Mouse (Mus musculus): ENCODE data around the gene Krt84. TPM values are rescaled to one million over a fixed set of nuclear protein-coding genes. Genes with fewer than 3 reads are reported as not detected.

Krt84 gene
- total RNA-seq, 2 experiments from 2014 or later = not detected

DNA sequence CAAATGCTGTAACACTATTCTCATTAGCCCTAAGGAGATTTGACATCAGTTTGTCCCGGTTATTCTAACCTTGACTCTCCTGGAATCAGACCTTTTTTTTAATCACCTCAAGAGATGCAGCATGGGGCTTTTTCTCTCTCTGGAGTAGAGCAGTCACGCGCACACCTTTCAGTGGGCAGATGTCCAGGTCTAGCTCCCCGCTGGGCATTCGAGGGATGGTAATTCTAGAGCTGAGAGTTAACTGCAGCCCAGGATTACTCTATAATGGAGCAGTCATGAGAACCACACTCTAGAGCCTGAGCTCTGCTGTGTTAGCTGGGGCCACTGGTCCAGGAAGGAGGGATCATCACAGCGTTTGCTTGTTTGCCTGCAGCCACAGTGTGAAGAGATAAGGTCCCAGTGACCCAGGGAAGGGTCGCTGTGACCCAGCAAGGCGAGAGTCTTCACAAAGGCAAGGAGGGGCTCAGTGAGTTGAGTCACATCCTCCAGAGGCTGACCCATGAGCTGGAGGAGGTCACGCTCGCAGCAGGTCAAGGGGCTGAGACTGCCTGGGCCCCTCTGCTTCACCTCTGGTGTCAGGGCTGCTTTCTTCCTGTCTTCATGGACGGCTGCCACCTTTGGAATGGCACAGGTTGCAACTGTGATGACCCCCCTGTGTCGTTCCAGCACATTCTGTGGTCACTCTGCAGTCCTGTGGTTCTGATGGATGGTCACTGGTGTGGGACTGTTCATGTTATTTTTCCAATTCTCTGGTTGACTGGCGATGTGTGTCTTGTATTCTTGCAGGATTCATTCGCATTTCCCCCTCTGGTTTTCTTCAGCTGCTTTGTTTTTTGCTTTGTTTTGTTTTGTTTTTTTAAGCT is 25.5 kb downstream of the Krt84 start:
- DNase-seq (ENCODE audit: low spot score) = no peak
- intact Hi-C loops (cut with DNase I) = no loop called here

DNA sequence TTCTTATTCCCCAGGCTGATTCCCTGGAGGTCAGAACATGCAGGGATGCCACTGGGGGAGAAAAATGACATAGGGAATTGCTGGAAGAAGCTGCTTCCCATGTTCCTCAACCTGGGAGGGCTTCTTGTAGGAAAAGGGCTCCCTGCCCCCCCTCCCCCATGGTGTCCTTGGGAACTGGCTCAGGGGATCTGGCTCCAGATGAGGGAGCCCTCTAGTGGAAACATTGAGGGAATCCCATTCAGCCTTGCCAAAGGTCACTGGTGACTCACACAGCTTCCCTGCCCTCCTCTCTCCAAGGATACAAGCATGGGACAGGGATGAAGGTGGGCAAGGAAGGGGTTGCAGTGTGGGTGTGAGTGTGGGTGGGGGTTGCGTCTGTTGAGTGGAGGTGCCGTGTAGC is 35.4 kb downstream of the Krt84 start:
- DNase-seq (ENCODE audit: low spot score) = no peak

DNA sequence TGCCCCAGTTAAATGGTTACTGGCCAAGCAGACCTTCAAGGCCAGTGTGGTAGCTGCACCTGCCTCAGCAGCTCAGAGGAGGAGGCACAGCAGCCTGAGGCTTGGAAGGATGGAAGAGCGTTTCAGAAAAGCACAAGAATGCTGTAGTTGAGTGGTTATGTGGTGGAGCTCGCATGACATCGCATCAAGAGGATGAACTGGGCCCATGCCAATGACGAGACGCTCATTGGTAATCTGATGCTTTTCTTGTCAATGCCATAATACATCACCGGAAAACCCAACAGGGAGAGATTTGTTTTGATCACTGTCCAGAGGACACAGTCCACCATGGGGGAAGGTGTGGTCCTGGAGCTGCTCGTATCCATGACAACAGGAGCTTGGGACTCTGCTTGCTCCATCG is 37.4 kb downstream of the Krt84 start:
- no peak for DNase-seq (ENCODE audit: low spot score)

More for the DNA sequence above, 35.4 kb downstream of the Krt84 start:
- intact Hi-C loops (cut with DNase I) = loop anchor here (2.0 kb wide), 1 partner anchor 158 kb away; no protein-coding TSS in a partner anchor

DNA sequence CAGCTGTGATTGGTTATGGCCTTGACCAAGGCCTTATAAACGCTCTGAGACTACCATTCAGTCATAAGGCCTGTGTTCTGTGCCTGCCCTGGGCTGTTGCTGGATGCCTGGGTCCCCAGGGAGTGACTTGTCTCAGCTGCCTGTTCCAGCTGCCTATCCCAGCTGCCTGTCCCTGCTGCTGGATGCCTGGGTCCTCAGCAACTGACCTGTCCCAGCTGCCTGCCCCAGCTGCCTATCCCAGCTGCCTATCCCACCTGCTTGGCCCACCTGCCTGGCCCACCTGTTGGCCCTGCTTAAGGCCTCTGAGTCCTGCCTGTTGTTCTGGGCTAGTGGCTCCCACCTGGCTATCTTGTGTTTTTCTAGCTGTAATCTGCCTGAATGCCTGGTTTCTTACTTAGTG is 38.4 kb downstream of the Krt84 start:
- intact Hi-C loops (cut with DNase I) = no loop called here
- DNase-seq (ENCODE audit: low spot score) = no peak

More for the DNA sequence above, 37.4 kb downstream of the Krt84 start:
- intact Hi-C loops (cut with DNase I) = no loop called here

DNA sequence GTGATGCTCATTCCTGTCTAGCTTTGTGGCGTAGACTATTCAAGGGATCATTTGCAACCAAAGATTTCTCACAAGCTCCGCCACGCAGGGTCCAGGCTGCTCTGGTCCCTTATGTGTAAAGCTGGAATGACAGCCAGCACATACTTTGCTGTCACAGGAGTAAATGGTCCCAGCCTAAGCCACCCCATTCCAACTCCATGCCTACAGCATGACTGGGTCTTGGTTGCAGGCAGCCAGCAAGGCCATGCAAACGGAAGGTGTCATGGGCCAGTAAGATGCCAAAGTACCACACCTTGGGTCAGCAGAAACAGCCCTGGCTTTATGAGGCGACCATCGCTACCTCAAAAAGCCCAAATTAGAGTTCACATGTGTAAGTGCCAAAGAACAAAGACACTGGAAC is 38.9 kb downstream of the Krt84 start:
- no peak for DNase-seq (ENCODE audit: low spot score)
- intact Hi-C loops (cut with DNase I) = no loop called here

DNA sequence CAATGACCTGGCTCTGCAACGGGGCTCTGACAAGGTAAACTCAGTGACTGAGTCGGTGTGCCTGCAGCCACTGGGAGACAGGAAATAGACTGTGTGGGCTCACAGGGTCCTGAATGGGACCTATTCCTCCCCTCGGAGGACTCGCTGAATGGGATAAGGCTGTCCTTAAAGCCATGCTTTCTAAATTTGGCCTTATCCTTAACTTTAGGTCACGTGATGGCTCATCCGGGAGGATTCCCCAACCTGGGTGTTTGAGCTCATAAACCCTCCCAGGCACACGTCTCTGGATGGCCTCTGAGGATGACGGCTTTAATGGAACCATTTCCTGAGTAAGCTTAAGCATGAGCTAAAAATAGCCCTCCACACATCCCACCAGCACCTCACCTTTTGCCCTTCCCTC is 39.9 kb downstream of the Krt84 start:
- intact Hi-C loops (cut with DNase I) = no loop called here
- no peak for DNase-seq (ENCODE audit: low spot score)

DNA sequence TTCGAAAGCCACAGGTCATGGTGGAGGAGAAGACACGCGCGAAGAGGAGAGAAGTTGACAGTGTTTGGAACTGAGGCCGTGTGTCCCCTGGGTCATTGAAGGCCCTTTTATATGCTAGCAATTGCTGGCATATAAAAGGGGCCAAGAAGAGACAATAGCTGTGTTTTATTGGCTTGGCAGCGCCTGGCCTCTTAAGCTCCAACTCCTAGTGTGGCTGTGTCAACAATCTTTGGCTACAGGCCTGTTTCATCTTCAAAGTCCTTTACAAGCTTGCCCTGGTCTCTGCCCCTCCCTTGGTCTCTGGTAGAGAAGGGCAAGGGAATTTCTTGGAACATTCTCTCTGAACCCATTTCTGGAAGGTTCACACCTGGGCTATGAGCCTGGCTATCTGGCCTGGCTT is 41.2 kb downstream of the Krt84 start, which contains the start of gene Krt83:
Gene Krt83 (minus strand): TSS at position 82 of the 400 bp plus-strand sequence.
- intact Hi-C loops (cut with DNase I) = no loop called here
- no peak for DNase-seq (ENCODE audit: low spot score)

DNA sequence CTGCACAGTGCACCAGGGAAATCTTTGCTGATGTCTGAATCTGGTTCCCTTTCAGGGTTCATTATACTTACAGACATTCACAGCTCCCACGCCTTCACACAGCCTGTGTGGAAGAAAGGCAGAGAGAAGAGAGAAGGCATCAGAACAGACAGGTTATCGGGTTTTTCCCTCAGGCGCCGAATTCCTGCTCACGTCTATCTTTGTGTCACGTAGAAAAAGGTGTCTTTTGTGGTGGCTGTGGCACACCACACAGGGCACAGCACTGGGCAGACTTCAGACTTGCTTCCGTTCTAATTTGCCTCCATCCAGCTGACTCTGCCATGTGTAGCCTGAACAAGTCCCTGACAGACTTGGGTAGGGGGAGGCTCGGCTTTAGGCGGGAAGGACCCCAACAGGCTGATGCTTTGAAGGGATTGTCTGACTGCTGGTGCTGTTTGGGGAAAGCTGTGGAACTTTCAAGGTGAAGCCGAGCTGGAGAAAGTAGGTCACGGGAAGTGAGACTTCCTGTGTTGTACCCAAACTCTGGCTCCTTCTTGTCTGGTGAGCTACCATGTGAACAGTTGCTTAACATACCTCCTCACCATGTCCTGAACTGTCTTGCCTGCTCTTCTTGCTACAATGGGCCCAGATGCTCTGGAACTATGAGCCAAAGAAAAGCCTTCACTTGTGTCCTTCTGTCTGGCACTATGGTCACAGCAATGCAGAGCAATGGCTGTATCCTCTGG is 46.5 kb downstream of the Krt84 start:
- intact Hi-C loops (cut with DNase I) = no loop called here
- no peak for DNase-seq (ENCODE audit: low spot score)

DNA sequence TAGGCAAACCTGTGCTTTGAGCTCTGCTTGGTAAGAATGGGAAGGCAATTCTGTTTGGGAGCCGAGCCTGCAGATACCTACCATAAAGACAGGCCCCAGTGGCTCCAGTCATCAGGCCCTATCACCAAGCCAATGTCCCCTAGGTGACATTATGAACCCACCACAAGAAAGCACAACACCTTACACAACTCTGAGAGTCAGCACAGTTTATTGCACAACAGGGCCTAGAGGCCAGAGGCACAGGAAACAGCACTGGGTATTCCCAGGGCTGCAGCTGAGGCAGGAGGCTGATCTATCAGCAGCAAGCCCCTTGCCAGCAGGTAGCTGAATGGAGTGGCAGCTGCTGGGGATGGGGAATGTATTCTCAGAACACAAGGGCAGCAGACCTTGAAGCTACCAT is 47.7 kb downstream of the Krt84 start:
- DNase-seq (ENCODE audit: low spot score) = no peak
- intact Hi-C loops (cut with DNase I) = no loop called here

DNA sequence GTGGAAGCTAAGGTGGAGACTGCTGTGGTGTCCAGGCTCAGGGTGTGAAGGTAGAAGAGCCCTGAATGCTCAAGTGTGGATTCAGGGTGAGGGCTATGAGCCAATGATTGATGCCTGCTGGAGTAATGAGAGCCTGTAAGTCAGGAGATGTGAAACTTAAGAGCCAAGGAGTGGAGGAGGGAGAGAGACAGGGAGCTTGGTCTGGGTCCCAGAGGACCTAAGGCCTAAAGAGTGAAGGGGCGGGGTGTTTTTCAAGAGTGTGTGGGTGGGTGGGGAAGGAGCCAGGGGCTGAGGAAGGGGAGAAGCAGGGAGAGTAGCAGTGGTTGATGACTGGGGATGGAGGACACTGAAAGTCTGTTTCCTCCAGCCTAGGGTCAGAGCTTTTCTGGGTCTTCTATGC is 49.0 kb downstream of the Krt84 start:
- intact Hi-C loops (cut with DNase I) = no loop called here
- no peak for DNase-seq (ENCODE audit: low spot score)

DNA sequence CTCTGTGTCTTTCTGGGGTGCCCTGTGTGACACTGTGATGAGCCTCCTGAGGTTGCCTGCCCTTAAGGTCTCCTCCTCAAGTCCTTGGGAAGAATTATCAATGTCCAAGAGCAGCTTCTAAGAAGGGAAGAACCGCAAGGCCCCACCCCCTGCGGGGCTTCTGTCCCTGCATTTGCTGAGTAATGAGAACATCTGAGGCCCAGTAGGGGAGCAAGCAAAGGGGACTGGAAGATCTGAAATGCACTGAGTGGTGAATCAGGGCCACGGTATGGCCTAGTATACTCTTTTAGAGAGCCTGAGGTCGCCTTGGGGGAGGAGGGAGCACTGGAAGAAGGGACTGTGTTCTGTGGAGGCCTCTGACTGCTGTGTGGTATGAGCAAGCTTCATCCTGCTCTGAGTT is 50.6 kb downstream of the Krt84 start:
- intact Hi-C loops (cut with DNase I) = no loop called here
- no peak for DNase-seq (ENCODE audit: low spot score)

DNA sequence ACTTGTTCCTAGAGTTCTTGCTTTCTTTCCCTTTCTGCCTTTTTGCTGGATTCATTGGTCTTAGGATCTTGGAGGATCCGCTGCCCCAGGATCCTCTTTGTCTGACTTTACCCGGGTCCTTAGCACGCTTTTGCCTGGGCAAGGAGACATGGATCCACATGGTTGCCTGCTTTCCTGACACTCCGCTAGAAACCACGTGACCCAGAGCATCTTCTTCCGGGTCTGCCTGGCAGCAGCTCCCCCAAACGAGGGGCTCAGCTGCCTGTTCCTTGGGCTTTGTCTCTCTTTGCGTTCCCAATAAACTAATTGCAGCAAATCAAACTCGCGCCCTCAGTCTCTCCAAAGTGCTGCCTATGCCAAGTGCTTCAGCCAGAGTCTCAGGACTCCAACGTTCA is 53.0 kb downstream of the Krt84 start:
- no peak for DNase-seq (ENCODE audit: low spot score)
- intact Hi-C loops (cut with DNase I) = no loop called here

DNA sequence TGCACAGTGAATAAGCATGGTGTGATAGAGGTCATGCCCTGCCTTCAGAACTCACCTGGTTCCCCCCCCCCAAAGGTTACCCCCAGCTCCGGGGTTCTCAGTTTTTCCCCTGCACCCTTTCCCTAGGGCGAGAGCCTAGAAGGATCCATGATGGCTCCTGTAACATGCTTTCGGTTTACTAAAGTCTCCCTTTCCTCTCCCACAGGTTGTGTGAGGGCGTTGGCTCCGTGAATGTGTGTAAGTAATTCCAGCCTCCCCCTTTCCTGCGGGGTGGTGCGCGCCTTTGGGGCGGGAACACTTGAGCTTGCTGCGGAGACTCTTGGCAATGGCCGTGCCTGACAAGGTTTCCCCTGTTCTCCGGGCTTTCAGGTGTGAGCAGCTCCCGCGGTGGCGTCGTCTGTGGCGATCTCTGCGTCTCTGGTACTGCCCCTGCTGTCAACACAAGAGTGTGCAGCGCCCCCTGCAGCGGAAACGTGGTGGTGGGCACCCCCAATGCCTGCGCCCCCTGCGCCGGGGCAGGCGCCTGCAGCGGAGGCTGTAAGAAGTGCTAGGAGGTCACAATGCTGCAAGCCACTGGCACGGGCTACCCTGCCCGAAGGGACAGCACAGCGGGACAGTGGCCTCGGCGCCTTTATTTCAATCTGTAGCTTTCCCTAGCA is 53.5 kb downstream of the Krt84 start:
- no peak for DNase-seq (ENCODE audit: low spot score)
- intact Hi-C loops (cut with DNase I) = no loop called here

Small RNAs within 50 kb of the gene (microRNA-seq; reads per million reads assigned to microRNA genes)
- gene Gm44393 (not detected), gene Gm44460 (not detected)

Other genes with a start within 250 kb of the Krt84 start
- gene Atg101, start 248.5 kb downstream of the Krt84 start, total RNA-seq (2021) = 10 to 100 TPM; 21.5 to 25.0 TPM
- 1 to 10 TPM; 1.3 to 1.5 TPM for gene 6030408B16Rik, start 239.6 kb downstream of the Krt84 start, total RNA-seq (2021)
- gene Krt80, start 162.7 kb downstream of the Krt84 start, total RNA-seq (2021) = 1 to 10 TPM; 2.0 to 2.2 TPM
- 1 to 10 TPM; 4.2 to 5.9 TPM for gene Krt7, start 121.8 kb downstream of the Krt84 start, total RNA-seq (2021)
- gene Krt87, start 94.0 kb downstream of the Krt84 start, total RNA-seq (2021) = not detected
- gene Krt88, start 85.1 kb downstream of the Krt84 start, total RNA-seq (2021) = not detected
- not detected for gene Krt81, start 69.1 kb downstream of the Krt84 start, total RNA-seq (2021)
- gene Krt86, start 59.3 kb downstream of the Krt84 start, total RNA-seq (2021) = not detected
- not detected for gene Krt83, start 41.3 kb downstream of the Krt84 start, total RNA-seq (2021)
- not detected for gene Gm49425, start 15.6 kb downstream of the Krt84 start, total RNA-seq (2021)
- gene Krt82, start 17.8 kb upstream of the Krt84 start, total RNA-seq (2021) = not detected
- not detected for gene Krt90, start 30.1 kb upstream of the Krt84 start, total RNA-seq (2021)
- gene Krt75, start 41.1 kb upstream of the Krt84 start, total RNA-seq (2021) = not detected
- gene Gm5414, start 95.4 kb upstream of the Krt84 start, total RNA-seq (2021) = not detected
- gene Gm5478, start 114.6 kb upstream of the Krt84 start, total RNA-seq (2021) = not detected
- not detected for gene Krt6b, start 147.5 kb upstream of the Krt84 start, total RNA-seq (2021)
- gene Krt6a, start 161.5 kb upstream of the Krt84 start, total RNA-seq (2021) = not detected
- gene Krt5, start 180.1 kb upstream of the Krt84 start, total RNA-seq (2021) = not detected
- gene Krt71, start 210.3 kb upstream of the Krt84 start, total RNA-seq (2021) = not detected